11 mouse cellular contexts compared by ENCODE assay signal in the genomic region with DNA sequence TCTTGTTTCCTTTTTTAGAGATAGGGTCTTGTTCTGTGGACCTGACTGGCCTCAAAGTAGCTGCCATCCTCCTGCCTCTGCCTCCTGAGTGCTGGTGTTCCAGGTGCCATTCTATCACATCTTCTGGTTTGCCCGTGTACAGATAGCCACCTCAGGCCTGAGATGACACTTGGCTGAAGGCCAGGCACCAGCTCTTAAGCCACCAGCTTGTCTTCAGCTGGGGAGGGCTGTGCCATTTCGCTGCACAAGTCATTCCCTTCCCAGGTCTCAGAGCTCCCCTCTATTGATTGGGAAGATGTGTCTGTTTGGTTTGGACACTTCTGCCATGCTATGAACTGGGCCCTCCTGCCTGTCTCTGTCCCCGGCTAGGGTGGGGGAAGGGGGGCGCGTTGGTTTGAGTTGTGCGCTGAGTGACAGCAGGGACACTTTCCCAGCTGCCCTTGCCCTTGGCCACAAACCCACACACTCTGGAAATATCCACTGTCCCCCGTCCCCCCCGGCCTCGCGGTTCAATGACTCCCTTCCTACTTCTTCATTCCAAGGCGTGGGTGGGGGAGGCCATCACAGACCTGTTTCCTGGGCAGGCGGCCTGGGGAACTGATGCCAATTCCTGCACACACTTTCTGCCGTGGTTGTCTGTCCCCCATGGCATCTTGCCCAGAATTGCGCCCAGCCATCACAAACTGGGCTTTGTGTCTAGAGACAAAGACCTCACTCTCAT. TPM values are rescaled to one million over a fixed set of nuclear protein-coding genes. Genes with fewer than 3 reads are reported as not detected.
A peak's percentile ranks its signal among the peaks of the same experiment; 100 is the strongest.
DNase-seq lines count a peak whose midpoint lies in the region; ATAC-seq and TF ChIP-seq lines count a peak whose summit lies in the region.
"Had no signal": no experiment of that assay in that cellular context is flagged by ENCODE, and none has a peak within 500 bp of the region (broad histone marks: within the 10 kb centered on the region; RNA-seq: fewer than 3 reads in every experiment).

No protein-coding gene starts in this region.

- H3K79me2 ChIP-seq in heart, adult 2 months (replicated peaks; ENCODE audit: control insufficient read depth, insufficient read depth, low read length) = no peaks in the 10 kb centered on the region

- no peak overlapping the region for H3K9ac ChIP-seq in heart, adult 2 months (ENCODE audit: low read depth, low read length)
- H3K9ac ChIP-seq: neural tube, embryonic 13.5 days had no signal

- H3K4me1 ChIP-seq in heart, adult 2 months (ENCODE audit: control insufficient read depth, insufficient read depth, low read length) = peaks cover 3% of the 10 kb centered on the region; the same call in 1 of the 2 replicates

- intact Hi-C loops in heart, adult 2 months (cut with DNase I) = no loop called here

- ATAC-seq in granulocyte monocyte progenitor cell, adult 5-6 weeks (replicated peaks; ENCODE audit: poor library complexity, severe bottlenecking) = peak; percentile 79
- ATAC-seq in activated CD4-positive, CD25-positive, alpha-beta regulatory T cell, adult 4 months = no peak
- ATAC-seq: lung, postnatal 0 days had no signal

- peak; percentile 51 for DNase-seq in heart, postnatal 4 days
- DNase-seq in heart, adult 2 months = no peak
- DNase-seq in 416B (ENCODE audit: low read depth) = peak; percentile 92
- peak; percentile 83 to 87 for DNase-seq in adrenal gland, postnatal 36 days
- DNase-seq in embryo, embryonic 10.5 days (ENCODE audit: low spot score) = no peak
- no peak for DNase-seq in adipocyte (ENCODE audit: low spot score)

- no peak overlapping the region for H3K4me3 ChIP-seq in heart, adult 2 months
- H3K4me3 ChIP-seq: hindbrain, embryonic 10.5 days; neural tube, embryonic 13.5 days had no signal

- peaks cover under 1% of the 10 kb centered on the region for H3K27me3 ChIP-seq in heart, adult 2 months (ENCODE audit: control insufficient read depth, insufficient read depth, low read length)

- no peaks in the 10 kb centered on the region for H3K36me3 ChIP-seq in heart, adult 2 months (ENCODE audit: control insufficient read depth, insufficient read depth, low read length)
- H3K36me3 ChIP-seq: hindbrain, embryonic 10.5 days; neural tube, embryonic 13.5 days had no signal

- no peak overlapping the region for H3K27ac ChIP-seq in heart, adult 2 months
- H3K27ac ChIP-seq: hindbrain, embryonic 10.5 days; neural tube, embryonic 13.5 days had no signal

- no peak for TF ChIP-seq CTCF in heart, adult 2 months (IDR thresholded peaks at IDR 0.05)

- no peak for TF ChIP-seq POLR2A in heart, adult 2 months (IDR thresholded peaks at IDR 0.05; ENCODE audit: insufficient read depth, low read depth, low read length)

- WGBS in heart, adult 2 months = 18% methylated on average over 14 of the region's 14 CpGs

- no peak for TF ChIP-seq EP300 in heart, adult 2 months (IDR thresholded peaks at IDR 0.05; ENCODE audit: insufficient read depth, low read depth, low read length)

RNA-seq across cellular contexts. Expression of gene Rasal1, which starts 5.1 kb away (rescaled TPM):
- total RNA-seq in heart, postnatal 4 days (2021) = under 1 TPM; 0.29 to 0.45 TPM
- total RNA-seq in heart, adult 2 months (2021) = not detected
- polyA plus RNA-seq in heart, adult 2 months (2012; rRNA removed) = 0.06 and 0.33 TPM in 2 replicates
- total RNA-seq in adrenal gland, postnatal 36 days (2021) = 10 to 100 TPM; 10.9 to 14.0 TPM
- not detected in 2 replicates for total RNA-seq in granulocyte monocyte progenitor cell, adult 5-6 weeks (2014; fragmentation: Nextera tagmentation)
- not detected in 2 replicates for total RNA-seq in granulocyte monocyte progenitor cell, adult 5-6 weeks (2017)
- 10 to 100 TPM in 1 of 2 experiments, 1 to 10 TPM in 1; 7.6 to 11.4 TPM for polyA plus RNA-seq in activated CD4-positive, CD25-positive, alpha-beta regulatory T cell, adult 4 months (2017; shearing (Covaris generic))
- polyA plus RNA-seq: lung, postnatal 0 days had no signal

RNA-seq across cellular contexts. Expression of gene Cfap73, which starts 9.5 kb away (rescaled TPM):
- total RNA-seq in heart, postnatal 4 days (2021) = not detected
- not detected for total RNA-seq in heart, adult 2 months (2021)
- polyA plus RNA-seq in heart, adult 2 months (2012; rRNA removed) = 0.16 TPM in 1 of 2 replicates, not detected in the other
- total RNA-seq in adrenal gland, postnatal 36 days (2021) = 1 to 10 TPM in 1 of 2 experiments, not detected in 1; 2.0 TPM
- not detected in 2 replicates for total RNA-seq in granulocyte monocyte progenitor cell, adult 5-6 weeks (2014; fragmentation: Nextera tagmentation)
- total RNA-seq in granulocyte monocyte progenitor cell, adult 5-6 weeks (2017) = not detected in 2 replicates
- polyA plus RNA-seq in activated CD4-positive, CD25-positive, alpha-beta regulatory T cell, adult 4 months (2017; shearing (Covaris generic)) = not detected
- polyA plus RNA-seq: neural tube, embryonic 13.5 days had no signal

RNA-seq across cellular contexts. Expression of gene Ddx54, which starts 31.0 kb away (rescaled TPM):
- total RNA-seq in heart, postnatal 4 days (2021) = 10 to 100 TPM; 30.8 to 32.0 TPM
- total RNA-seq in heart, adult 2 months (2021) = 10 to 100 TPM; 21.4 to 22.5 TPM
- 16.2 and 18.2 TPM in 2 replicates for polyA plus RNA-seq in heart, adult 2 months (2012; rRNA removed)
- total RNA-seq in adrenal gland, postnatal 36 days (2021) = 10 to 100 TPM; 50.4 to 51.1 TPM
- total RNA-seq in granulocyte monocyte progenitor cell, adult 5-6 weeks (2014; fragmentation: Nextera tagmentation) = 21.5 and 27.9 TPM in 2 replicates
- total RNA-seq in granulocyte monocyte progenitor cell, adult 5-6 weeks (2017) = 33.1 and 38.7 TPM in 2 replicates
- 10 to 100 TPM; 11.7 to 18.4 TPM for polyA plus RNA-seq in activated CD4-positive, CD25-positive, alpha-beta regulatory T cell, adult 4 months (2017; shearing (Covaris generic))

RNA-seq across cellular contexts. Expression of gene Rita1, which starts 31.1 kb away (rescaled TPM):
- total RNA-seq in heart, postnatal 4 days (2021) = 10 to 100 TPM; 10.7 to 10.8 TPM
- total RNA-seq in heart, adult 2 months (2021) = 10 to 100 TPM; 14.2 to 16.0 TPM
- polyA plus RNA-seq in heart, adult 2 months (2012; rRNA removed) = 15.3 and 21.7 TPM in 2 replicates
- 10 to 100 TPM; 15.6 to 15.9 TPM for total RNA-seq in adrenal gland, postnatal 36 days (2021)
- 3.0 and 5.3 TPM in 2 replicates for total RNA-seq in granulocyte monocyte progenitor cell, adult 5-6 weeks (2014; fragmentation: Nextera tagmentation)
- 1.8 and 3.9 TPM in 2 replicates for total RNA-seq in granulocyte monocyte progenitor cell, adult 5-6 weeks (2017)
- 1 to 10 TPM; 1.1 to 2.4 TPM for polyA plus RNA-seq in activated CD4-positive, CD25-positive, alpha-beta regulatory T cell, adult 4 months (2017; shearing (Covaris generic))

RNA-seq across cellular contexts. Expression of gene Iqcd, which starts 54.7 kb away (rescaled TPM):
- not detected for total RNA-seq in heart, postnatal 4 days (2021)
- total RNA-seq in heart, adult 2 months (2021) = not detected
- polyA plus RNA-seq in heart, adult 2 months (2012; rRNA removed) = 0.14 and 0.20 TPM in 2 replicates
- under 1 TPM; 0.36 to 0.40 TPM for total RNA-seq in adrenal gland, postnatal 36 days (2021)
- total RNA-seq in granulocyte monocyte progenitor cell, adult 5-6 weeks (2014; fragmentation: Nextera tagmentation) = not detected in 2 replicates
- not detected in 2 replicates for total RNA-seq in granulocyte monocyte progenitor cell, adult 5-6 weeks (2017)
- under 1 TPM; 0.41 to 0.70 TPM for polyA plus RNA-seq in activated CD4-positive, CD25-positive, alpha-beta regulatory T cell, adult 4 months (2017; shearing (Covaris generic))

Comparison
In these comparisons a context has a peak if more than half of its experiments do, and no peak if none do; other contexts are left out.
1. DNase-seq: peak in heart, postnatal 4 days (single experiment), 416B (single experiment) and adrenal gland, postnatal 36 days (2 of 2); none in heart, adult 2 months (0 of 2), embryo, embryonic 10.5 days (single experiment) and adipocyte (single experiment).
2. RNA of gene Rasal1, which starts 5.1 kb away (total RNA-seq): 10.9 to 14.0 TPM in adrenal gland, postnatal 36 days; 0.29 to 0.45 TPM in heart, postnatal 4 days, not detected in heart, adult 2 months and not detected in granulocyte monocyte progenitor cell, adult 5-6 weeks; every median in the first group is over 4 times any median in the second.